Mouse (Mus musculus) gastrocnemius, postnatal 25 days (tissue): ENCODE results near the gene Lcor. TPM values are rescaled to one million over a fixed set of nuclear protein-coding genes. Genes with fewer than 3 reads are reported as not detected.

Source experiments
- DNase-seq: peaks from one replicate; pipeline ENCODE4 v3.0.0; 2022
- microRNA-seq, 2 experiments: library from miRNA; unstranded; fragments of <30 nt; microRNA quantifications; one replicate each; pipeline ENCODE4 v1.2.0; 2021; ENCODE audit warnings: borderline replicate concordance in 2 of 2
- total RNA-seq, 2 experiments: library from RNA; stranded (reverse); gene quantifications; 1 replicate in 1 of 2; 2 replicates in 1 of 2; pipeline ENCODE4 v1.2.3; 2021

The Lcor gene
- total RNA-seq, 2 experiments from 2014 or later, result 11.9 to 13.4 TPM

DNA sequence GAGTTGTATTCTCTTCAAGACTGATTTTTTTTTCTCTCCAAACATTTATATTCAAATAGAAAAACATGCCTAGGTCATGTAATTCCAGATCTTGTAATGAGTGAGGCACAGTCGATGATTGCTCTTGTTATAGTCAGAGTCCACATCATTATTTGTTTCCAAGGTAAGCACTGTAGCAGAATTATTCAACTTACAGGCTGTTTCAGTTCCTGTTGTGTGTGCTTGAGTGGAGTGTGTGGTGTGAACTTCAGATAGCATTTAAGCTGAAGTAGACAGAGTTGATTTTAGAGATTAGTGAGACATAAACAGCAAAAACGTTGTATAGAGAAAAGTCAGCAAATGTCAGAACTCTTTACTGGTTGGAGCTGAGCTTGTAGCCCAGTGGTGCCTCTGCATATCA lies 86.4 kb downstream of the Lcor start:
- DNase-seq, result no peak

DNA sequence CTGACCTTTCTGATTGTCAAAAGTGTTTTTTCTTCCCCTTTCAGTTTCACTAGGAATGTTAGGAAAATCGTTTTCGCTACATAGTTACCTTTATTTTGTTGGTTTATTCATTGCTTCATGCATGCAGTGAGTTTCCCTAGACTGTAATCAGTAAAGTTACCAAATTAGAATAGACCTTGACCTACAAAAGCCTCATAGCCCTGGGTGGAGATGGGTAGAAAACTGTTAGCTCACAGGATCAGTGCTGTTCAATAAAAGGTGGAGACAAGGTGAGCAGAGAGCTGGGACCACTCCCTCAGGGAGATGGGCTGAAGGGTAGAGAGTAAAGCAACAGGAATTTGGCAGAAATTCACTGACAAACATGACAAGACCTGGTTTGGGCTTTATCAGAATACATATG lies 91.3 kb downstream of the Lcor start:
- no peak for DNase-seq

DNA sequence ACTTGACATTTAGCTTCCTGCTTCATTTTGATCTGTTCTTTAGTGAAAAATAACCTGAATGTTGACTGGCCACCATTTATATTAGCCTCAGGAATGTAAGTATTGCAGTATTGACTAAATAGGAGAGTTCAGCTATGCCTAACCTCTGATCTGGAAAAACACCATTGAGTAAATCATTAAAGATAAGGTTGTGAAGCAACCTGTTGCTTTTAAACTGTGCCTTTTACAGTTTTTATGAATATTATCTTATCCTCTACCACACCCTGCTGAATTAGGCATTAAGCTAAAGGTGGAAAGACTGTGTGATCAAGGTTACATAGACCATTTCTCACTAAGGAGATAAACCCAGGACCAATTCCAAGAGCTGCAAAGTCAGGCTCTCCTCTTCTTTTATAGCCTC lies 95.1 kb downstream of the Lcor start:
- DNase-seq, result no peak

DNA sequence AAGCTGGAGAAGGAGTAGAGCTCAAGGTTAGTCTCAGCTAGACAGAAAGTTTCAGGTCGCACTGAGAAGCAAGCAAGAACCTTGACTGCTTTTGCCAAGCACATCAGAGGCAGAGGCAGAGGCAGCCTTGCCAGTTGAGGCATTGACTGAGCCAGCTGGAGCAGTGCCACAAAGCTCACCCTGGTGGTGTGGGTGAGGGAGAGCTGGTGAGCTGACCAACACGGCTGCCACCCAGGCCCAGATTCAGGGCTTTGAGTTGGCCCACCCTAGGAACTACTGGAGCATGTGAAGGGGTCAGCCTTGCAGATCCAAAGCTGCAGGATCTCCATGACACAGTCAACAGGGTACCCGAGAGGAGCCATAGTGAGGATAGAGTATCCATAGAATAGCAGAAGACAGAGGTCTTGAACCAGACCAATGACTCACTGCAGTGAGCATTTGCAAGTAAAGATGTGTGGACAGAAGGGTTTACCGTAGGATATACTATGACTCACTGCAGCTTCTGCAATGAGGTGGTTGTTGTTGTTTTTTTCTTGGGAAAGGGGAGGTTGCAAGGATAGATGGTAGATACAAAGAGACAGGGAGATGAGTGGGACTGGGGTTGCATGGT lies 97.0 kb downstream of the Lcor start:
- no peak for DNase-seq

DNA sequence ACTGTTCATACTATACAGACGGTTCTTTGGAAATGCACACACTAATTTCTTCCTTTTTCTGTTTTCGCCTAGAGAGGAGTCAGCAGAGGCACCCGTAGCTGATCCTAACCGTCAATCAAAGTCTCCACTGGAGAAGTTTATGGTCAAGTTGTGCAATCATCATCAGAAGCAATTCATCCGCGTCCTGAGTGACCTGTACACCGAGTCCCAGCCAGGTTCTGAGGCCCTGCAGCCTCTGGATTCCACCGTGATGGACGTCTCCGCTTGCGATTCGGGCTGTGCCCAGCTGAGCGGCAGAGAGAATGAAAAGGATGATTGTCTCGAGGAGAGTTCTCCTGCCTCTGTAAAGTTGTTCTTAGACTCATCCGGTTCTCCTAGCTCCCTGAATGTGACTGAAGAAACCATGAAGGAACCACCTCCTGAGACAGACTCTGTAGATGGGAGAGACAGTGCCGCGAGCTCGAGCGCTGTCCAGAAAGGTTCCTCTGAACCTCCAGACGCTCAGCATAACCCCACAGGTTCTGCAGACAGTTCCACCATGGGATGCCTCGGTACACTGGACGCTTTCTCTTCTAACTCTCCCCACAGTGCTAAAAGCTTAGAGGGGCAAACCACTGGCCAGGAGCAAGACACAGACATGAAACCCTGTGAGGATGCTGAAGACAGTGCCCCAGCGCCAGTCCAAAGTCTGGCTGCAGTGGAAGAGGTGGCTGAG lies 99.4 kb downstream of the Lcor start, which contains the start of gene Gm340:
TSS of gene Gm340 (plus strand) at position 665 of the 715 bp plus-strand sequence.
- DNase-seq, result no peak

DNA sequence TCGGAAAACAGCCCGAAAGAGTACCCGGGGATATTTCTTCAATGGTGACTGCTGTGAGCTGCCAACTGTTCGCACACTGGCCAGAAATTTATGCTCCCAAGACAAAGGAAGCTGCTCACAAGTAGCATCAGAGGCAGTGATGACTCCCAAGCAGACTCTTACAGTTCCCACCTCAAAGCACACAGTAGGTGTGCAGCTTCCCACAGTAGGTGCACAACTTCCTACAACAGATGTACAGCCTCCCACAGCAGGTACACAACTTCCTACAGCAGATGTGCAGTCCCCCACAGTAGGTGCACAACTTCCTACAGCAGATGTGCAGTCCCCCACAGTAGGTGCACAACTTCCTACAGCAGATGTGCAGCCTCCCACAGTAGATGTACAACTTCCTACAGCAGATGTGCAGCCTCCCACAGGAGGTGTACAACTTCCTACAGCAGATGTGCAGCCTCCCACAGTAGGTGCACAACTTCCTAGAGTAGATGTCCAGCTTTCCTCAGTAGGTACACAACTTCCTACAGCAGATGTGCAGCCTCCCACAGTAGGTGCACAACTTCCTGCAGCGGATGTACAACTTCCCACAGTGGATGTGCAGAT lies 100.6 kb downstream of the Lcor start:
- DNase-seq, result no peak

DNA sequence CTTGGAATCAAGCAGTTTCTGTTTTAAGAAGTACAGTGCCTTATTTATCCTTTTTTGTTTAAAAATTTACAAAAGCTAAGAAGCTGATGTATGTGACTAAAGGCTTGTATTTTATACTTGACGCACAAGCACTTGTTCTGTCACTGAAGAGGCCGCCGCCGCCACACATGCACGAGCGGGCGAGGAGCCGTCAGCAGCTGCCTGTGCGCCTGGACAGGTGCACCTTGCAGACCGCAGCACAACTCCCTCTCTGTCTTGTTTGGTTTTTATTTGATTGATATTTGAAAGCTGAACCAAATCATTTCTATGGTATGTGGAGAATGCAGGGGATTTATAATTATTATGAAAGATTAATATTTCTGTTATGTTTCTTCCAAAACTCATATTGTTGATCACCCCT lies 104.3 kb downstream of the Lcor start:
- DNase-seq, result no peak

DNA sequence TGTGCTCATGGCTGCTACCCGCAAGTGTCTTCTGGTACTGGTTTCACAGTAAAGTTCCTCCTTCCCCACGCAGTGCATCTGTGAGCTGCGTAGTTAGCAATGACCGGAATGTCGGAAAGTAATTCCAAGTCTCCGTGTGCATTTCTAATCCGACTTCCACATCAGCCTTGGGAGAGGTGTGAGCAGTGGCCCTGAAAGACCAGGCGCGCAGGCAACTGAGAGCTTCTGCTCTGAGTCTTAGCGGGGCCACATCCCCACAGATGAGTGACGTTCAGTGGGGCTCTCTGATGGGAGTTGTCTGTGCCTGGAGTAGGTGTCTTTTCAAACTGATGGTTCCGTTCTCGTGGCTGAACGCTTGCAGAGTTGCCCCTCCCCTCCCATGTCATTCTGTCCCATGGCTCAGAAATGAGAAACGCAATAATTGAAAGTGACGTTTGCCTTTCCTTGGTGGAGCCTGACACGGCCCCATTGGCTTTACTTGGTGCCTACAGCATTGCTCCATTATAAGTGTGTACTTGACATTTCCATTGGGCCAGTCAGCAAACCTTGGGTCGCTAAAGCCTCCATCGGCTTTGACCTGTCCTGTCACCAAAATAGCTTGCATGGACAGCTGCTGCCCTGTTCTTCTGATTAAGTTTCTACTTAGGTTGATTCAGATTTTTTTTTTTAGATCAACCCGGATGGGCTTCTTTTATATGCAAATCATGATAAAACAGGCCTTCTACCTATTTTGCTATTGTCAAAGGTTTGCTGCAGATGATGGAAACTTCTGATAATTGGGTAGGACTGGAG lies 105.2 kb downstream of the Lcor start:
- DNase-seq, result no peak

DNA sequence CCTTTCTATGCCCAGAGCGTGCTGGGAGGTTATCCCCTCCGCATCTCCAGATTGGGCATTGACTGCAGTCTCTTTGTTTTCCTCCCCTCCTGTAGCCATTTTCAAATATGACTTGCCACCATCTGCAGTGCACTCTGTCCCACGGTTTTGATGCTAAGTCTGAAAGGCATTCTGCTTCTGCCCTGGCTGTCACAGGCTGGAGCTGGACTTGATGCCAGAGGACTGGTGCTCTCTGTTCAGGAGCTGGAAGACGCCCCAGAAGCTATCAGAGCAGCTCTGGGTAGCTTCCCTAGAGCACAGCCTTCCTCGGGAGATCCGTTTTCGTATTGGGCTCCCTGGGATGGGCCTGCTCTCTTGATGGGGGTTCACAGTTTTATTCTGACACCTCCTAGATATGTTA lies 106.6 kb downstream of the Lcor start:
- DNase-seq, result no peak

DNA sequence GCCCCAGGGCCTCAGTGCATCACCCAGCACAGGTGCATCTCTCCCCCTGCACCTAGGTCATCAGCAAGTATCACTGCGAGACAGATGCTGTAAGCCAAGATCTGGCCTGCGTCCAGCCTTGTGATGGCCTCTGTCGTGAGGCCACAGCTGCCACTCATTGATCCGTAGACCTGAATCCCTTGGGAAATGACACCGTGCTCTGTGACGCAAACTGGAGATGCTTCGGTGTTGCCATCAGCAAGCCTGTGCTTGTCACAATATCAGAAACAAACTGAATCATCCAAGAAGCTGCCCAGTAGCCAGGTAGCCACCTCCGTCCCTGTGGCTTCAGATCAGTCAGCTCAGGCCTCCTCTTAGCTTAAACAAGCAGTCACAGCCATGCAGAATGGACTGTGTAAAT lies 107.2 kb downstream of the Lcor start:
- DNase-seq, result no peak

DNA sequence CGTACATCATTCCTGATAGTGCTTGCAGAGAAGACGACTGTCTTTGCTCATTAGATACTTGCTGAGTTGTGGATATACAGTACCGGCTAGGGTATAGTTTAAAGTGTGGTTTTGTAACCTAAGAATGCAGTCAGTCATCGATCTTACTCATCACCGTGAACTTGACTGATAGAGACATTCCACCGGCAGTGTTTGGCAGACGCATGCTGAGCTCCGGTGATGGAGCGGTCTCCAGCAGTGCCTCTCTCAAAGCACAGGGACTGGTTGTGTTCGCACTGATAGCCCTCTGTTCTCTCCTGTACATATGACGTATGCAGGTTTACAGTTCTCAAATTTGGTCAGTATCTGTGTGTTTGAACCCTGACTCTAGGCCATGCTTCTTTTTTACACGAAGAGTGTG lies 109.4 kb downstream of the Lcor start:
- DNase-seq, result no peak

DNA sequence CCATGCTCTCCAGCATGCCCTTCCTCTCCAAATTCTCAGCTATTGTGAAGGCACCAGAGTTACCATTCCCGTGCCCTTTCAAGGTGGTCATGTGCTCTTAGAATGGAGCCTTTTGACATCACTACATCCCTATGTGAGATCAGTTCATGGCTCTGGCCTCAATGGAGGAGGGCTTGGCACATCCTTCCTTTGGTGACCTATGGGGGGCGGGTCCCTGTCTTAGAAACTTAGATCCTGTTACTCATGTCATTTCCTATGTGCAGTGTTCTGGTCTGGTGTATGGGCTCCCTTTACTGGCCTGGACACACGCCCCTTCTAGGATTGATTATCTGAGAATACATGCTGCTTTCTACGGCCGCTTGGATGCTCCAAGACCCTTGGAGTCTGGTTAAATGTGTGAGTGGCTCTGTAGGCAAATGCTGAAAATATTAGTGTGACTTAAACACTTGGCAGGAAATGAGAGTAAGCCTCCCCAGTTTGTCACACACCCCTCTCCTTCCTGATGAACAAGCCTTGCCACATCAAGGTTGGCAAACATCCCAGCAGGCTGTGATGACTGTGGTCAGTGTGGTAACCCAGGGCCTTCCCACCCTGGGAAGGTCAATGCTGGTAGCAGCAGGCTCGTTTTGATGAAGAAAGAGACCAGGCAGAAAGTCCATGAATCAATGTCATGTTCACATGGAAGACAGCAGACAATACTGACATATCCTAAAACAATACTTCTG lies 114.9 kb downstream of the Lcor start:
- no peak for DNase-seq

DNA sequence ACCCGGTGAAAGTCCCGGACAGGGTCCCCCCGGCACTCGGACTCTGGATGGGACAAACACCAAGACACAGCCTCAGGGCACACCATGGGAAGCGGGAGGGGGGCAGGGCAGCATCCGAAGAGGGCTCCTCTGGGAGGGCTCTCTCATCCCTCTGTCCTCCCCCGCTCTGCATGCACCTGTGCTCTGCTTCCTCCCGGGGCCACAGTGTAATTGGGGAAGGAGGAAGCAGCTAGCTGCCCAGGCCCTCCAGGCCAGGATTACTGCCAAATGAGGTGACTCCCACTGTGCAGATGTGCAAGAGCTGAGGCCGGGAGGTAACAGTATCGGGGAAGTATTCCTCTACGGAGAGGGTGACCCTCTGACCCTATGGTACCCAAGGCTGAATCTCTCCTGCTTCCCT lies 118.2 kb downstream of the Lcor start:
- no peak for DNase-seq

DNA sequence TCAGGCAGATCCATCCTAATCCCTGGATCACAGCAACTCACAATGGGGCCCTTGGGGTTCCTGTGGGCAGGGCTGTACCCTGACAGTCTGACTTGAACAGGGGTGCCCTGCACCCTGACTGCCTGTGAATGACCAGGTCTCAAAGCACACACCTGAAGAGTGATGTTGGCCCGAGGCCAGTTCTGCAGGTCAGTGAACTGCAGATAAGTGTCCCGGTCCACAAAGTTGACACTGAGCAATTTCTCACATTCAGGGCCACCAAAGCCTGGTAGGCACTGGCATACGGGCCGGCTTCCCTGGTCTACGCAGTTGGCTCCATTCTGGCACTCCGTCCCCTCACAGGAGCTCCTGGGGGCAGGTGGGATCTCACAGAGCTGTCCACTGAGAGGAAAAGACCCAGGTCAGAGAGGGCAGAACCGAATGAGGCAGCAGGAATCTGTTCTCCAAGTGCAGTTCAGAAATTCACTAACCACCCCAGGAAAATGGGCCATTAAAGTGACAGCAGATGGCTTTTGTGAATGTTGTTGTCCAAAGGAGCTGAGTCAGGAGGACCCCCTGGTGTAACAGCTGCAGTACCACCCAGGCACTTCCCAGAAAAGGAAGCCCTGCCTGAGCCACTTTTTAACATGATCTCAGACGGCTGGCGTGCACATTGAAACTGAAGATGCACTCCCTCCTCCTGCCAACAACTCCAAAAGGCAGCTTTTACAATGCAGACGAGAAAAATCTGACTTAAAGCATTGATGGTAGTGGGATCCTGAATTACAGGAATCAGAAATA lies 124.0 kb downstream of the Lcor start:
- DNase-seq, result no peak

DNA sequence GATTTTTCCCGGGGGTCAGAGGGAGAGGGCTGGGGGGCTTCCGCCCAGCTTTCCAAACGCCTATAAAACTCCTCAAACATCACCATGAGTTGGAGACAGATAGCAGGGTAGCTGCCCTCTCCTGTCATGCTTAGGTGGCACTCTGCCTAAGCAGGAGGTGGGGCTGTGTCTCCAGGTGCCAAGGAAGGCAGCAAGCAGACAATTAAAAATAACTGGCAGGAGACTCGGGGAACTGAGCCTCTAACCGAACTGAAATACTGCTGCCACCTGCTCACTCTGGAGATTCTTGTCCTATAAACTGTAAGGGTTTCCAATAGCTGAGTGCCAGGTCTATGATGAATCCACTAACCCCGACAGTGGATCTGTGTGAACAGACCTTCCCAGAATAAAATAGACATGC lies 129.2 kb downstream of the Lcor start:
- DNase-seq, result no peak

Small RNAs within 50 kb of the gene (microRNA-seq; reads per million reads assigned to microRNA genes)
- 0 reads per million in 2 experiments for gene Mir8091

Other genes with a start within 250 kb of the Lcor start
- 10 to 100 TPM; 62.1 to 62.8 TPM for gene Tm9sf3, start 218.6 kb upstream of the Lcor start, total RNA-seq
- gene Pik3ap1, start 97.5 kb upstream of the Lcor start, total RNA-seq, result under 1 TPM; 0.33 to 0.56 TPM
- gene Gm340, start 99.7 kb downstream of the Lcor start, total RNA-seq, result 1 to 10 TPM; 4.4 to 5.0 TPM